Mouse (Mus musculus): Measurements from ENCODE around the gene Spsb1. TPM values are rescaled to one million over a fixed set of nuclear protein-coding genes. Genes with fewer than 3 reads are reported as not detected.

Spsb1 gene
- polyA plus RNA-seq (2017; shearing (Covaris generic)) = 9.6 TPM

GRCm38 (mm10) chr4:149954893-149955439 is at the start of gene Spsb1:
TSS of gene Spsb1 (minus strand) at chr4:149955043.

Other genes starting within 250 kb of the Spsb1 start
- gene Tmem201, start 217.0 kb downstream of the Spsb1 start, polyA plus RNA-seq (2017; shearing (Covaris generic)) = 9.0 TPM
- gene Slc25a33, start 180.8 kb downstream of the Spsb1 start, polyA plus RNA-seq (2017; shearing (Covaris generic)) = 3.1 TPM
- 2.7 TPM for gene H6pd, start 54.0 kb upstream of the Spsb1 start, polyA plus RNA-seq (2017; shearing (Covaris generic))
- gene Gpr157, start 132.3 kb upstream of the Spsb1 start, polyA plus RNA-seq (2017; shearing (Covaris generic)) = 0.26 TPM
- gene Slc2a5, start 164.2 kb upstream of the Spsb1 start, polyA plus RNA-seq (2017; shearing (Covaris generic)) = not detected
- not detected for gene Slc2a7, start 193.9 kb upstream of the Spsb1 start, polyA plus RNA-seq (2017; shearing (Covaris generic))
- gene Car6, start 246.3 kb upstream of the Spsb1 start, polyA plus RNA-seq (2017; shearing (Covaris generic)) = not detected

Data from inflammation-experienced regulatory T-cells, adult 16 weeks (primary cell).